Mouse (Mus musculus) ES-Bruce4 (cell line): Measurements from ENCODE around the gene Cd9. TPM values are rescaled to one million over a fixed set of nuclear protein-coding genes. Genes with fewer than 3 reads are reported as not detected.
"Not testable (repeated sequence)": the region's sequence is repeated elsewhere in the genome, so short reads cannot be mapped to it uniquely, and the experiment has no call there.

ENCODE experiments used
- H3K27ac ChIP-seq: 2 replicates; pipeline ENCODE4 v1.5.1; 2012; ENCODE audit warnings: low read length, inconsistent platforms; ENCODE audit not compliant: insufficient read depth
- H3K27me3 ChIP-seq: 2 replicates; pipeline ENCODE4 v1.6.1; 2012; ENCODE audit warnings: mild to moderate bottlenecking, low read length, inconsistent platforms; ENCODE audit not compliant: control insufficient read depth, poor library complexity, insufficient read depth, severe bottlenecking
- H3K36me3 ChIP-seq: 2 replicates; pipeline ENCODE4 v1.6.1; 2012; ENCODE audit warnings: inconsistent platforms, mild to moderate bottlenecking, low read length, moderate library complexity; ENCODE audit not compliant: control insufficient read depth, poor library complexity, insufficient read depth, severe bottlenecking
- H3K4me1 ChIP-seq: one replicate; pipeline ENCODE4 v1.8.1; 2011; ENCODE audit warnings: low read length; ENCODE audit not compliant: control insufficient read depth, insufficient read depth
- H3K4me3 ChIP-seq: 2 replicates; pipeline ENCODE4 v1.5.1; 2011; ENCODE audit warnings: low read depth, mild to moderate bottlenecking, low read length
- H3K9ac ChIP-seq: 2 replicates; pipeline ENCODE4 v1.6.1; 2012; ENCODE audit warnings: low read depth, mild to moderate bottlenecking, inconsistent platforms; ENCODE audit not compliant: poor library complexity, severe bottlenecking
- H3K9me3 ChIP-seq: replicated peaks from 2 replicates; pipeline ENCODE4 v1.6.1; 2012; ENCODE audit warnings: mild to moderate bottlenecking, low read length, inconsistent platforms; ENCODE audit not compliant: control insufficient read depth, poor library complexity, insufficient read depth, severe bottlenecking
- CTCF ChIP-seq: IDR thresholded peaks from one replicate; pipeline ENCODE4 v1.8.1; 2011; ENCODE audit warnings: low read depth, low read length
- EP300 ChIP-seq: IDR thresholded peaks from 2 replicates; pipeline ENCODE4 v1.6.1; 2011; ENCODE audit warnings: low read depth, low read length; ENCODE audit not compliant: insufficient read depth
- POLR2A ChIP-seq: IDR thresholded peaks from one replicate; pipeline ENCODE4 v1.8.1; 2011; ENCODE audit warnings: low read length; ENCODE audit not compliant: insufficient read depth
- polyA plus RNA-seq: library from polyadenylated mRNA; stranded (reverse); fragments of >200 nt; gene quantifications from 2 replicates; pipeline ENCODE4 v1.2.4, GENCODE M21; 2011; ENCODE audit warnings: low read depth; ENCODE audit not compliant: missing spikeins, insufficient read depth, insufficient read length

The Cd9 gene
- polyA plus RNA-seq, 1 experiment = 417 TPM

GRCm38 (mm10) chr6:125484721-125485120, 9.9 kb downstream of the Cd9 start:
- peak overlapping the region; percentile 70 for H3K27ac ChIP-seq
- H3K9me3 ChIP-seq = no peaks in the 10 kb centered on the region
- TF ChIP-seq CTCF (no peak), EP300 (no peak), POLR2A (no peak)
- no peaks in the 10 kb centered on the region for H3K27me3 ChIP-seq
- H3K4me3 ChIP-seq = no peak overlapping the region
- no peaks in the 10 kb centered on the region for H3K36me3 ChIP-seq
- H3K4me1 ChIP-seq = peaks cover 29% of the 10 kb centered on the region
- H3K9ac ChIP-seq = no peak overlapping the region

- not testable (repeated sequence) for H3K9ac ChIP-seq, H3K9me3 ChIP-seq, H3K36me3 ChIP-seq, H3K27me3 ChIP-seq, H3K4me3 ChIP-seq
- H3K27ac ChIP-seq = peak overlapping the region; percentile 62
- H3K4me1 ChIP-seq = peaks cover 32% of the 10 kb centered on the region
These were observed 10.3 kb downstream of the Cd9 start for GRCm38 (mm10) chr6:125484313-125484660.

- no peaks in the 10 kb centered on the region for H3K27me3 ChIP-seq
- no peaks in the 10 kb centered on the region for H3K36me3 ChIP-seq
- no peaks in the 10 kb centered on the region for H3K9me3 ChIP-seq
- TF ChIP-seq POLR2A = no peak
- 0 out of 2 replicates have a peak, but pooled peaks have one; percentile 23 for TF ChIP-seq EP300
- no peak for TF ChIP-seq CTCF
- no peak overlapping the region for H3K9ac ChIP-seq
- H3K4me3 ChIP-seq = no peak overlapping the region
- H3K27ac ChIP-seq = peak overlapping the region; percentile 75
- peaks cover 33% of the 10 kb centered on the region for H3K4me1 ChIP-seq
These were observed 10.9 kb downstream of the Cd9 start for GRCm38 (mm10) chr6:125483515-125484312.

- H3K4me1 ChIP-seq = peaks cover 38% of the 10 kb centered on the region
- no peak overlapping the region for H3K9ac ChIP-seq
- H3K4me3 ChIP-seq = no peak overlapping the region
- H3K36me3 ChIP-seq = no peaks in the 10 kb centered on the region
- peak overlapping the region; percentile 75 for H3K27ac ChIP-seq
- no peaks in the 10 kb centered on the region for H3K27me3 ChIP-seq
- no peak for TF ChIP-seq POLR2A
- 0 out of 2 replicates have a peak, but pooled peaks have one; percentile 4 for TF ChIP-seq EP300
- TF ChIP-seq CTCF = no peak
- H3K9me3 ChIP-seq = no peaks in the 10 kb centered on the region
These were observed 12.2 kb downstream of the Cd9 start for GRCm38 (mm10) chr6:125482427-125482831.

GRCm38 (mm10) chr6:125481667-125482390, 12.8 kb downstream of the Cd9 start:
- peak overlapping the region; percentile 44 for H3K9ac ChIP-seq
- no peaks in the 10 kb centered on the region for H3K27me3 ChIP-seq
- no peaks in the 10 kb centered on the region for H3K36me3 ChIP-seq
- peak; percentile 74 for TF ChIP-seq EP300
- TF ChIP-seq CTCF = no peak
- H3K27ac ChIP-seq = peak overlapping the region; percentile 75
- H3K4me3 ChIP-seq = no peak overlapping the region
- H3K4me1 ChIP-seq = peaks cover 41% of the 10 kb centered on the region
- H3K9me3 ChIP-seq = no peaks in the 10 kb centered on the region
